Mouse (Mus musculus): ENCODE measurements around the gene Ccdc102a. TPM values are rescaled to one million over a fixed set of nuclear protein-coding genes. Genes with fewer than 3 reads are reported as not detected.

Gene Ccdc102a
- polyA plus RNA-seq, 1 experiment from 2014 or later: 46.3 TPM

DNA sequence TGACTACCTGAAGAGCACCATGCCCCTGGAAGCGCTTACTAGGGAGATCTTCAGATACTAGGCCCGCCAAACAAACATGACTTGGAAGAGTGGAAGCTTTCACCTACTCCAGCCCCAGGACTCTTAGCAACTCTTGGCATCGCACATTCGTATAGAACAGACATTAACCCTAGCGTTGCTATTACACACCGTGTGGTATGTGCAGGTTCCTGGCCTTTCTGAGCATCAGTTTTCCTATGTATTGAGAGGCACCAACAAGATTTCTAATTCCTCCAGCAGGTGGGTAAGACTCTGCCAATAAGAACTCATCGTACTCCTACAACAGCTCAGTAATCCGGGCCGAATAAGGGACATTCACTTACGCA is 956 bp downstream of the Ccdc102a start:
- H3K4me1 ChIP-seq: peaks cover 55% of the 10 kb centered on the region
- H3K27me3 ChIP-seq: peaks cover 20% of the 10 kb centered on the region
- H3K36me3 ChIP-seq: peaks cover 15% of the 10 kb centered on the region
- H3K4me2 ChIP-seq (replicated peaks): peak overlapping the region; percentile 88
- H3K27ac ChIP-seq: peak overlapping the region; percentile 78
- peak overlapping the region; percentile 94 for H3K9ac ChIP-seq
- ATAC-seq (ENCODE audit: low FRiP score, low read depth): peak; percentile 14
- H3K4me3 ChIP-seq: peak overlapping the region; percentile 81
- 5% methylated on average over 10 of the region's 10 CpGs for WGBS
- H3K9me3 ChIP-seq: no peaks in the 10 kb centered on the region

DNA sequence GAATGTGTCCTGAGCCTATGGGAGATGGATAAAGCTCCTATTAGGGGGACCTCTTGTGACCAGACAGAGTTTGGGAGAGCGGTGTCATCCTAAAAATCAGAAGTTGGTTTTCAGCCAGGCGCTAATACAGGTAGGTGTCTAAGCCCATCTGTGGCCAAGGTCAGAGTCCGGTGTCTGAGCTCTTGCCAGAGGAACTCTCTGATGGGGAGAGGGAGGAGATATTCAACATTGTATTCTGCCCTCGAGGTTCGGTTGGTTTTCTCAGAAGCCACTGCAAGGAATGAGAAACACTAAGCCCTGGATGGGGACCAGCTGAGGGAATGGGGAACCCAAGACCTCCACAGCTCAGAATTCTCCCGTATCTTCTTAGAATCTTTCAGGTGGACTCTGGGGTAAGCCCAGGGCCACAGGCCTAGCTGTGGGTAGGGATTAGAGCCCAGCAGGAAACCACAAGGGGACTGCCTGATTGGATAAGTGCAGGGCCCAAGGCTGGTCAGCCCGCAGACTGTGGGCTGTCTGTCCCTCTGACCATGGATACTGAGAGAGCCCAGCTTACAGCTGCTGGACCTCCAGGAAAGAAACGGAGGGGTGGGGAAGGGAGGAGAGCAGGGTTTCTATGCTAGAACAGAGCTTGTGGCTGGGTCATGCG is 1.5 kb downstream of the Ccdc102a start:
- Histone ChIP-seq H3K9ac (peak overlapping the region; percentile 94), H3K9me3 (no peaks in the 10 kb centered on the region), H3K4me3 (peak overlapping the region; percentile 81), H3K27ac (peak overlapping the region; percentile 78), H3K36me3 (peaks cover 20% of the 10 kb centered on the region), H3K27me3 (peaks cover 20% of the 10 kb centered on the region), H3K4me2 (replicated peaks) (peak overlapping the region; percentile 88), H3K4me1 (peaks cover 60% of the 10 kb centered on the region)
- WGBS: 43% methylated on average over 9 of the region's 9 CpGs
- ATAC-seq (ENCODE audit: low FRiP score, low read depth): no peak

DNA sequence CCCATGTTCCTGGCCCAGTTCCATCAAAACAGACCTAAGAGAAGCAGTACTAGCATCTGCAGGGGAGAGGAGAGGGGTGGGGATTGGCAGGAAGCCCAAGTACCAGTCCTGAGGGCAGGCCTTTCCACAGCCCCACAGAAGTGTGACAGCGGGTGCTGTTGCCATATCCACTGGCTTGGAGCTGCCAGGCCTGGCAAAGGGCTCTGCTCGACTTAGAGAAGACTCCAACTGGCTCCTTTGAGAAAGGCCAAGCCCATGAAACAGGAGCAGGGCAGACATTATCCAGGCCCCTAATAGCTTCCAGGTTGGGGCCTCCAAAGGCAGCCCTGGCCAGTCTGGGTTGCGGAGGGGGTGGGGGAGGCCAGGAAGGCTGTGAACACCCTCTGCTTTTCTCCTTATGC is 3.2 kb downstream of the Ccdc102a start:
- peak overlapping the region; percentile 88 for H3K4me2 ChIP-seq (replicated peaks)
- whole genome bisulfite sequencing: 10% methylated on average over 3 of the region's 3 CpGs
- H3K9ac ChIP-seq: peak overlapping the region; percentile 55; the same call in 1 of the 2 replicates
- peaks cover 20% of the 10 kb centered on the region for H3K27me3 ChIP-seq
- H3K36me3 ChIP-seq: peaks cover 38% of the 10 kb centered on the region
- peak overlapping the region; percentile 79 for H3K27ac ChIP-seq
- peak overlapping the region; percentile 20 for H3K4me3 ChIP-seq
- peaks cover 63% of the 10 kb centered on the region for H3K4me1 ChIP-seq
- peak; percentile 64 for ATAC-seq (ENCODE audit: low FRiP score, low read depth)
- no peaks in the 10 kb centered on the region for H3K9me3 ChIP-seq

DNA sequence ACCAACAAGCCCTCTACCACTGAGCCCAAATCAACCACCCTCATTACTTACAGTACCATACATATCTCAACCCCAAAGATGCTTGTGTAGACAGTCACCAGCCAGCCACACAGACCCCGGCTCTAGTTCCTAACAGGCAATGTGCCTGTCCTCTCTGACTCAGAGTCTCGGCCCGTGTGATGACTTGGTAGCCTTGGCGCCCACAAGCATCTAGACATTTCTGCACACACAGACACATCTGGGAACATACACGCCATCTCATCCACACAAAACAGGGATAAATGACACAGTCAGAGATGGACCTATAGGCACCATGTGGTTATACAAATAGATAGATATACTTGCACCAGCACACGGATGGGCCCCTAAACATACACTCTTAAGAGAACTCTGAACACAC is 3.6 kb downstream of the Ccdc102a start:
- Histone ChIP-seq H3K9ac (peak overlapping the region; percentile 55; the same call in 1 of the 2 replicates), H3K36me3 (peaks cover 42% of the 10 kb centered on the region), H3K9me3 (no peaks in the 10 kb centered on the region), H3K4me2 (replicated peaks) (peak overlapping the region; percentile 88), H3K27me3 (peaks cover 20% of the 10 kb centered on the region), H3K4me1 (peaks cover 64% of the 10 kb centered on the region), H3K27ac (0 out of 2 replicates have a peak overlapping the region, but pooled peaks have one; percentile 79), H3K4me3 (no peak overlapping the region)
- 67% methylated on average over 6 of the region's 6 CpGs for WGBS
- ATAC-seq (ENCODE audit: low FRiP score, low read depth): no peak

DNA sequence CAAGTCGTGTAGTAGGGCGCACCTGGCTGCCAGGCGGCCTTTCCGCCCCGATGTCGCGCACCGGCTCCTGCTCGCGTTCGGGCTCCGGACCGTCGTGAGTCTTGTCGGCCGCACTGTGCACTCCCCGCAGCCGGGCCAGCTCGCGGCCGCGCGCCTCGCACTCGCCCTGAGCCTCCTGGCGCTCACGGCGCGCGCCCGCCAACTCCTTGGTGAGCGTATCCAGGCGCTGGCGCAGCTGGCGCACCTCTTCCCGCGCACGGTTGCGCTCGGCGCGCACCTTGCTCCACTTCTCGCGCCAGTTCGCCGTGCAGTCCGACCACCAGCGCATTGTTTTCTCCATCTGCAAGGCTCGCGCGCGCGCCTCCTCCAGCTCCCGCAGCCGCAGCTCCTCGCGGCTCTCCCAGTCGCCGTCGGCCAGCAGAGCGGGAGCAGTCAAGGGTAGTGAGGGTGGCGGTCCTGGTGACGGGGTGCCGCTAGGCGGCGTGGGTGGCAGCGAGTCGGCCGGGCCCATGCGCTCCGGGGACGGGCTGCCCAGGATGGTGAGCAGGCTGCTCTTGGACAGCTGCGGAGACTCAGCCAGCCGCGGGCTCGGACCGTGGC is 4.7 kb downstream of the Ccdc102a start:
- ATAC-seq (ENCODE audit: low FRiP score, low read depth): no peak
- H3K9me3 ChIP-seq: no peaks in the 10 kb centered on the region
- H3K36me3 ChIP-seq: peaks cover 52% of the 10 kb centered on the region
- WGBS: 8% methylated on average over 77 of the region's 77 CpGs
- H3K9ac ChIP-seq: peak overlapping the region; percentile 58
- H3K4me1 ChIP-seq: peaks cover 70% of the 10 kb centered on the region
- peak overlapping the region; percentile 88 for H3K4me2 ChIP-seq (replicated peaks)
- H3K4me3 ChIP-seq: peak overlapping the region; percentile 38
- H3K27me3 ChIP-seq: peaks cover 20% of the 10 kb centered on the region
- no peak overlapping the region for H3K27ac ChIP-seq

DNA sequence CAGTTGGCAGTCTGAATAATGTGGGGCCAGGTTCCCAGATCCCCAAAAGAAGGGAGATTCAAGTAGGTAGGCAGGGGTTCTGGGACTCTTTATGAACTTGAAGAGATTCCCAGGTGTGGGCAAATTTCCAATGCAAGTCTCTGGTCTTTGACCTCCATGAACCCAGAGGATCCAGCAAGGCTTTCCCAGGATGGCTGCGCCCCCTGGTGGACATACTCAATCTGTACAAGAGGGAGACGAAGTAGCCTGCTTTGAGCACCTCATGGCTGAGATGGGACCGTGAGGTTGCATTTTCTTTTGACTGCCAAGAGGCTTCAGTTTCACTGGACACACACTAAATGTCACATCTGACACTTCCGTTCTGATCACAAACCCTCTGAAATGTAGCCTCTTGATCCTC is 9.1 kb downstream of the Ccdc102a start:
- Histone ChIP-seq H3K9ac (no peak overlapping the region), H3K4me3 (no peak overlapping the region), H3K36me3 (peaks cover 90% of the 10 kb centered on the region), H3K4me1 (peaks cover 58% of the 10 kb centered on the region), H3K9me3 (no peaks in the 10 kb centered on the region), H3K27me3 (peaks cover 16% of the 10 kb centered on the region), H3K4me2 (replicated peaks) (no peak overlapping the region), H3K27ac (no peak overlapping the region)
- 3% methylated on average over 4 of the region's 4 CpGs for WGBS
- ATAC-seq (ENCODE audit: low FRiP score, low read depth): no peak

DNA sequence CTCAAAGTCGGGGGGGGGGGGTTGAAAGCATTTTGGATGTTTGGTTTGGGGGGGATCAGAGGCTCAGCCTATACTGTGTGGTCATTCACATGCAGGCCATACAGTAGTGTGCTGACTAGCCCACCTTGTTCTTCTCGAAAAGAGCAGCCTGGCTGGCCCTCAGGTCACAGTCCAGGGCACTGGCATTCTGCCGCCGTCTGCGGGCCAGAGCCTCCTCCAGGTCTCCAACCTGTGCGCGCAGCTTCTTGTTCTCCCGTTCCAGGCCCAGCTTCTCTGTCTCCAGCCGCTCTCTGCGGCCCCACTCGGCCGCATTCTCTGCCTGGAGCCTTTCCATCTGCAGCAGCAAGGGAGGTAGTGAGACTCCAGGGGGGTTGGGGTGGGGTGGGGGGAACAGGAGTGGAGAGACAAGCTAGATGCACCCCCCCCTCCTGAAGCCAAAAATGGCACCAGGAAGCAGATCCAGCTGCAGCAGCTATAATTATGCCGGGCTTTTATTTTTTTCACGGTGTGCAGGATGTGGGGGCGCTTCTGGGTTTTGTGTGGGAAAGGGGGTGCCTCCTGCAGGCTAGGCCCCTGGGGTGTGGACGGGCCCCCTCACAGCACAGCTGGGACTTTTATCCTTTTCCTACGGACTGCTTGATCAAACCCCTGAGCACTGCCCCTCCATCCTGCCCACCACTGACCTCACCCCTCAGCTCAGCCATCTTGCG is 10.2 kb downstream of the Ccdc102a start:
- no peak for ATAC-seq (ENCODE audit: low FRiP score, low read depth)
- peaks cover 57% of the 10 kb centered on the region for H3K4me1 ChIP-seq

DNA sequence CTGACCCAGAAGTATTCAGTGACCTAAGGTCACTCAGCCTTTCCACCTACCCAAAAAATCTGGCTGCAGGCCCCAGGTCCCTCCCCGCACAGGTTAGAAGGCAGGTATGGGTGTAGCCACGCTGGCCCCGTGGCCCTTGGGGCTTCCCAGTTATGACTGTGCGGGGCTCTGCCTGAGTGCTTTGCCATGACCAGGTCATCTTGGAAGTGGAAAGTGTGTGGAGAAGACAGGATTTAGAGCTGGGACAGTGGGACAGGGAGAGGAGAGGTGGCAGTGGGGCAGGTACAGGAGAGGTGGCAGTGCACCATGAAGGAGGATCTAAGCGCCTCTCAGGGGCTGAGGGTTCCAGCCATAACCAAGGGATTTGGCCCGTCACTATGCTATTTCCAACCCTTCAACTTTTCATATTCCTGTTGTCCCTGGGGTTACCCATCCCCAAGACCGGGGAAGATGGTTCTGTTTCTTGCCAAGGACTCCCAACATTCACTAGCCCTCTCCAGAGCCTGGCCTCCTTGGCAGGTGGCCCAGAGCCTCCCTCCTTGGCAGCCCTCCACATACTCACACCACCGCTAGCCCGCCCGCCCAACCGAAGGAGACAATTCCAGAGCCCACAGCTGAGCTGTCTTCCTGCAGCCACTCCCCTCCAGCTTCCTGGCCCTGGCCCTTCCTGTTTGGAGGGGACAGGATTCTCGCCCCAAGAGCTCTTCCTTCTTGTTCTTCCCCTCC is 13.3 kb downstream of the Ccdc102a start:
- 65% methylated on average over 12 of the region's 12 CpGs for WGBS
- Histone ChIP-seq H3K27ac (peak overlapping the region; percentile 23), H3K9ac (no peak overlapping the region; the same call in 1 of the 2 replicates), H3K4me2 (replicated peaks) (no peak overlapping the region; the same call in 1 of the 2 replicates), H3K4me3 (no peak overlapping the region), H3K27me3 (no peaks in the 10 kb centered on the region), H3K36me3 (peaks cover 70% of the 10 kb centered on the region), H3K9me3 (no peaks in the 10 kb centered on the region), H3K4me1 (peaks cover 57% of the 10 kb centered on the region)
- no peak for ATAC-seq (ENCODE audit: low FRiP score, low read depth)

More for the DNA sequence above, 10.2 kb downstream of the Ccdc102a start:
- 75% methylated on average over 18 of the region's 18 CpGs for WGBS
- Histone ChIP-seq H3K27ac (no peak overlapping the region), H3K9me3 (no peaks in the 10 kb centered on the region), H3K36me3 (peaks cover 91% of the 10 kb centered on the region), H3K4me2 (replicated peaks) (no peak overlapping the region), H3K9ac (no peak overlapping the region), H3K27me3 (peaks cover 5% of the 10 kb centered on the region; the same call in 1 of the 2 replicates), H3K4me3 (no peak overlapping the region)

DNA sequence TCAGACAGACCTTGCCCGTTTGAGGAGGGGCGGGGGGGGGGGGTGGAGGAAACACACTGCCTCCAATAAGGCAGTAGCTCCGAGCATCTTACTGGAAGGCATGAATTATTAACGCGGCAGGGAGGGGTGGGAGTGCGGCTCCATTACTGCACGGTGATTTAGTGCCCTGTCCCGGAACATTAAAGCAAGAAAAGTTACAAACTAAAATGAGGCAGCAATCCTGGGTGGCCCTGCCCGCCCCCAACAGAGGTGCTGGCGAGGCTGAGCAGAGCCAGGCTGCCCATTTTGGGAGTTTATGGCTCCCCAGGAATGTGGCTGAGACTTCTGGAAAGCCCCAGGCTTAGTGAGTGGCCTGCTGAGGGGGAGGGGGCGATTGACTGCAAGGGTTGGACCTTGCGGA is 14.2 kb downstream of the Ccdc102a start:
- peak; percentile 68 for ATAC-seq (ENCODE audit: low FRiP score, low read depth)
- 11% methylated on average over 12 of the region's 12 CpGs for WGBS
- H3K36me3 ChIP-seq: peaks cover 62% of the 10 kb centered on the region

DNA sequence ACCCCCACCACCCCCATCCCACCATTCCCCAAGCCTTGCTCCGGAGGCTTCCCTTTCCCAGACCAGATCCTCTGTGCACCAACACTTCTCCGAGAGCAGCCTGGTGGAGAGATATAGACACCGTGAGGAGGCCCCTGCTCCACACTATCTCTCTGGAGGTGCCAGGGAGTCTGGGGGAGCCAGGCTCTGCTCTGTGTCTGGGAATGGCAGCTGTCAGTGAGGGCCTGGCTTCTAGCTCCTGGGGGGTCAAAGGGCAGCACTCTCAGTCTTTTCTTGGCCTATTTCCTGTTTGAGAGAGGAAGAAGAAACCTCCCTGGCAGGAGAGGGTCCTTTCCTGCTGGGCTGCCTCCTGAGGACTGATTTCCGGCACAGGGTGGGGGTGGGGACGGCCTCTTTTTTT is 16.9 kb downstream of the Ccdc102a start:
- H3K4me3 ChIP-seq: no peak overlapping the region
- H3K27ac ChIP-seq: peak overlapping the region; percentile 3; the same call in 1 of the 2 replicates
- ATAC-seq (ENCODE audit: low FRiP score, low read depth): no peak
- H3K9ac ChIP-seq: peak overlapping the region; percentile 5; the same call in 1 of the 2 replicates
- 10% methylated on average over 5 of the region's 5 CpGs for WGBS
- 0 out of 2 replicates have a peak overlapping the region, but pooled peaks have one; percentile 0 for H3K4me2 ChIP-seq (replicated peaks)
- H3K36me3 ChIP-seq: peaks cover 37% of the 10 kb centered on the region
- H3K4me1 ChIP-seq: peaks cover 52% of the 10 kb centered on the region
- H3K9me3 ChIP-seq: no peaks in the 10 kb centered on the region
- no peaks in the 10 kb centered on the region for H3K27me3 ChIP-seq

More for the DNA sequence above, 14.2 kb downstream of the Ccdc102a start:
- Histone ChIP-seq H3K9me3 (no peaks in the 10 kb centered on the region), H3K4me3 (no peak overlapping the region), H3K27ac (no peak overlapping the region), H3K4me2 (replicated peaks) (no peak overlapping the region; the same call in 1 of the 2 replicates), H3K4me1 (peaks cover 57% of the 10 kb centered on the region), H3K27me3 (no peaks in the 10 kb centered on the region), H3K9ac (no peak overlapping the region)

DNA sequence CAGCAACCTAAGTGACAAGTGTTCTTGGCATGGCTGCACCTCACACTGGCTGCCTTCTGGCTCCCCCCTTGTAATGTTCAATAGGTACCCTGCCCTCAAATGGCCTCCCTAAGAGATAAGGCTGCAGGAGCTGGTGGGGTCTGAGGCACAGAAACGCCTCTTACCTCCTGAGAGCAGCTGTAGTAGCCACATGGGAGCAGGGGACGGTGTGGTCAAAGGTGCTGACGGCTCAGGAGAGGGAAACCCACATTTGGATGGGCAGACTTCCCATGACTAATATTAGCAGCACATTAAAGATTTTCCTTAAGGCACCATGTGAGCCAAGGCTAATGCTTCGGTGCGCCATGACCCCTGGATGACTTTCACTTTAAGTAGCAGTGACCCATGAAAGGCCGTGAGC is 17.3 kb downstream of the Ccdc102a start:
- peaks cover 52% of the 10 kb centered on the region for H3K4me1 ChIP-seq
- H3K9me3 ChIP-seq: no peaks in the 10 kb centered on the region
- H3K4me2 ChIP-seq (replicated peaks): 0 out of 2 replicates have a peak overlapping the region, but pooled peaks have one; percentile 0
- 17% methylated on average over 6 of the region's 6 CpGs for WGBS
- no peaks in the 10 kb centered on the region for H3K27me3 ChIP-seq
- peaks cover 33% of the 10 kb centered on the region for H3K36me3 ChIP-seq
- H3K4me3 ChIP-seq: no peak overlapping the region
- no peak for ATAC-seq (ENCODE audit: low FRiP score, low read depth)
- 0 out of 2 replicates have a peak overlapping the region, but pooled peaks have one; percentile 3 for H3K27ac ChIP-seq
- no peak overlapping the region for H3K9ac ChIP-seq
